Mouse (Mus musculus) spleen, postnatal 14 days (tissue): ENCODE measurements around the gene Gm44511.
"Not testable (repeated sequence)": the region's sequence is repeated elsewhere in the genome, so short reads cannot be mapped to it uniquely, and the experiment has no call there.

ENCODE experiments used
- DNase-seq, 2 experiments: peaks; one replicate each; pipeline ENCODE4 v3.0.0; 2021 to 2022; ENCODE audit warnings: low spot score in 2 of 2

The Gm44511 gene

DNA sequence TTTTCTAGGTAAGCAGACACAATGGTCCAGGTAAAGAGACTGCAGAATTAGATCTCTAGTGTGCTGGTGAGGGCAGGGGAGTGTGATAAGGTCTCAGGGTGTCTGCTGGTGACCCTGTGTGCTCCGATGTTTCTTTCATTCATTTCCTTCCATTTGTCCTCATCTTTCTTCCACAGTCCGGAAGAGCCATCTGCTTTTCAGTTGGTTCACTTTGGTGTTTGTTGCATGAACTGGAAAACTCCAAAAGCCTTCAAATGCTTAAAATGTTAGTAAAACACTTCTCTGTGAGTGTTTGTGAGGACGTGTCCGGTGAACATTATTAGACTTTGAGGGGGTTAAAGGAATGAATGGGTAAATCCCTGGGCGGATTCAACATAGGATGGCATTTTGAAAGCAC lies 65.0 kb downstream of the Gm44511 start:
- DNase-seq: no peak

DNA sequence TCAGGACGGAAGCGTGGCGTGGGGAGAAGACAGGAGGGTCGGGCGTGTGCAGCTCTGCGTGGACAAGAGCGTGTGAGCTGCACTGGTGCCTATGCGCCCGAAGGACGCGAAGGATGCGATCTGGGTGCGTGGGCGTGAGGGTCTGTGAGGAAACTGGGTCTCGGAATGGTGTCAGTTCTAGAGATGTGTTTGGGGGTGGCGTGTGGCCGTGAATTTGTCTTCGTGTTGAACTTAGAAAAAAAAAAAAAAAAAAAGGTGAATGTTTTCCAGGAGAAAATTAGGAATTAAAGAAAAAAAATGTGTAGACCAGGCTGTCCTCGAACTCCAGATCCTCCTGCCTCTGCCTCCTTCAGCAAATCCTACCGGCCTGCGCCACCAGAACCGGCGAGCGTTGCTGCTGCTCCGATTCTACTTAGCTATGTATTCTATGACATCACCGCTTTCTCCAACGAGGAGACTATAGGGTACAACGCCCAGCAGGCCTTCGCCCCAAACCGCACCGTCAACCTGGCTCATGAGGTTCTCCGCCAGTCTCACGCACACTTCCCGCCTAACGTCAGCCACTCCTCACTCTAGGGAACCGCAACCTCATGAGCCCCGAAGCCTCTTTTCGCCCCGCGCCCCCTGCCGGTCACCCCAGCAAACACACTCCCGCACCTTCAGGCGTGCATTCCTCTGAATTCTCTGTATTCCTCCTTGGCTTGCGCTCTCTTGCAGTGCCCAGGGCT lies 65.5 kb downstream of the Gm44511 start:
- DNase-seq: peak; percentile 73 to 75

DNA sequence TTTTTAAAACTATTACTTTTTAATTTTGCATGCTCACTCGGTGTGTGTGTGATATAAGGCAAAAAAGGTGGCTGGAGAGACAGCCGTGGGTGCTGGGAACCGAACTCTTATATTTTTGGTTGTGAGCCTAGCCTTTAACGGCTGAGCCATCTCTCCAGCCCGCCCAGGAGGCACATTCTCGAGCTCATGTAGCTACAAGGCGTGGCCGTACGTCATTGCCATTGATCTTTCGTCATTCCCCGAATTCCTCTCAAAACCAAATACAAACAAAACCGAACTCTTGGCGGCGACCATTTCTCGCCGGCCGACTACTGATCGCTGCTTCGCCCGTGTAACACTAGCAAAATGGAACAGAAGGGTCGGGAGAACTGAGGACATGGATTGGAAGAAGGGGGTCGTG lies 66.1 kb downstream of the Gm44511 start:
- DNase-seq: peak; percentile 80 to 87

DNA sequence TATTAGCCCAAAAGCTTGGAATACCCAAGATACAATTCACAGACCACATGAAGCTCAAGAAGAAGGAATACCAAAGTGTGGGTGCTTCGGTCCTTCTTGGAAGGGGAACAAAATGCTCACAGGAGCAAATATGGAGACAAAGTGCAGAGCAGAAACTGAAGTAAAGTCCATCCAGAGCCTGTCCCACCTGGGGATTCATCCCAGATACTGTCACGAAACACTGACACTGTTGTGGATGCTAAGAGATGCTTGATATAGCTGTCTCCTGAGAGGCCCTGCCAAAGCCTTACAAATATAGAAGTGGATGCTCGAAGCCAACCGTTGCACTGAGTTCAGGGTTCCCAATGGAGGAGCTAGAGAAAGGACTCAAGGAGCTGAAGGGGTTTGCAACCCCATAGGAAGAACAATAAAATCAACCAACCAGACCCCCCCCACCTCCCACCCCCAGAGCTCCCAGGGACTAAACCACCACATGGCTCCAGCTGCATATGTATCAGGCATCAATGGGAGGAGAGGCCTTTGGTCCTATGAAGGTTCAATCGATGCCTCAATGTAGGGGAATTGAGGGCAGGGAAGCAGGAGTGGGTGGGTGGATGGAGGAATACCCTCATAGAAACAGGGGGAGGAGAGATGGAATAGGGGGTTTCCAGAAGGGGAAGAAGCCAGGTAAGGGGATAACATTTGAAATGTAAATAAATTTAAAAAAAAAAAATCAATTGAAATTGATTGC lies 66.7 kb downstream of the Gm44511 start:
- DNase-seq: no peak

DNA sequence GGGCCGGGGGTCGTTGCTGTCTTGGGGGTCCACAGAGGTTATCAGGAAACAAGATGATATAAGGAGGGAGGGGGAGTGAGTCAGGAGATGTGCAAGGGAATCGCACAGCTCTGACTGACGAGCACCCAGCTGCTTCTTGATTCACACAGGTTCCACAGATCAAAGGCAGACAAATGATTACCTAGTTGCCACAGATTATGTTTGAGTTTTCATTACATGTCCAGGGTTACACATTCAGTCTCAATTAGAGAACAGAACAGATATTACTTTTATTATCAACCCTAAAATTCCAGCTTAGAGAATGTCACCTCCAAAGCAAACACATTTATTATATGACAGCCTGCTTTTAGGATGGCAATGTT lies 70.7 kb downstream of the Gm44511 start:
- not testable (repeated sequence) for DNase-seq

DNA sequence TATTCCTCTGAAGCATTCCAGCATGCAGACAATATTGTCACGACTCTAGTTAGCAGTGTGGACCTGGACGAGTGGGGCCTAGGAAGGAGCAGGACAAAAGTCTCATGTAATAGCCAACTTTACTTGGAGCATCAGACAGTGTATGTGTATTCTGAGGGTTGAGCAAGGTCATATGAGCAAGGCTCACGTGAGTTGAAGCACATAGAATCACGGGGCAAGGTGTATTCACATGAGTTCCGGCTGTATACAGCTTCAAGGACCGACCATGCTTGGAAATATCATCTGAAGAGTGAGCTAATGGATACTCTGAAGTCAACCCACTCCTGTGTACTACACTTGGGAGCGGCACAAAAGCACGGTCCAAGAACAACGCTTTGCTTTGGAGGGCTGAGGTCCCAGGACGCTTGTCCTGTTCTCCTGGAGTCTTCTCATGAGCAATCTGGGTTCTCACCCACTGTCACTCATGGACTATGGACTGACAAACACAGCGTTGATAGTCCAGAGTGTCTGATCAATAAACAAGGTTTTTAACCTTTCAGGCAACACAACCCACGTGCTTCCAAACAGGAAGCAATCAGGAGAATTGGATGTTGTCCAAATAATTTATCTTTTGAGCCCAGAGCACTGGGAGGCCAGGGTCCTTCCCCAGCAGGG lies 71.2 kb downstream of the Gm44511 start:
- not testable (repeated sequence) for DNase-seq

DNA sequence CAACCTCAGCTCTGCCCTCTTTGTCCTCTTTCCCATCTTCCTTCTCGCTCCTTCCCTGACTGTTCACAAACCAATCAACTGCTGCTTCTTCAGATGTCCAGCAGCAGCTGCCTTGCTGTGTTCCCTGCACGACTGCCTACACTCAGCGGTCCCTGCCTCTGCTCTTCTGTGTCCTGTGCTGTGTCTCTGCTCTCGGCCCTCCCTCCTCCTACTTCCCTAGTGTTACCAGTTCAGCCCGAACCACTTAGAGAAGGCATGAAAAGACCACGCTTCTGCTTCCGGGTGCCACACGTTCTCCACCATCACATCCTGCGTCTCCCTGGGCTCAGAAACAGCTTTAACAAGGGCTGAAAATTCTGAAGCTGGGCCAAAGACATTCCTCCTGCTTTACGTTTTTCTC lies 71.8 kb downstream of the Gm44511 start:
- DNase-seq: not testable (repeated sequence)

DNA sequence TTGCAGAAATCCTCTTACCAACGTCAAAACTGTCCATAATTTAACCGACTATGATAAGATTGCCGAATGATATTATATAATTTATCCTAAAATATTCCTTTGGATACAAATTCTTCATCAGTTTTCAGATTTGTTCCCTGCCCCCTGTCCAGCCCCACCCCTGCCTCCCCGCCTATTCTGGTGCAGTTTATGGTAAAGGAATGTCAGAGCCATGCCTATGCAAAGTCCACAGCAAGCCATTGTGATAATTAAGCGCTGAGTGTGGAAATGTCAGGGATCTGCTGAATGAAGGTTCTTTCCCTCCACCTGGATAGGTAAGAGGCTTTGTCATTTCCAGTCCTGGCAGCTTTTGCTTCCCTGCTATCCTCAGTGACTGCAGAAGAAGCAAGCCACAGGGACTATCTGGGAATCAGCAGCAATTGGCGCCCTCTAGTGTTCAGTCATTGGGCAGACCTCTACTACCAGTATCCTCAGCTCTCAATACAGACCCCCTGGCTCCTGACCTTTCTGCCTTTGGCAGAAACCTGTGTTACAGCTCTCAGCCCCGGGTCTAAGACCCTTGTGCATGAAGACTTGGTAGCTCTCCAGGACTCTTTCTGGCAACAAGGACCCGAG lies 72.4 kb downstream of the Gm44511 start:
- DNase-seq: peak; percentile 23 to 62

DNA sequence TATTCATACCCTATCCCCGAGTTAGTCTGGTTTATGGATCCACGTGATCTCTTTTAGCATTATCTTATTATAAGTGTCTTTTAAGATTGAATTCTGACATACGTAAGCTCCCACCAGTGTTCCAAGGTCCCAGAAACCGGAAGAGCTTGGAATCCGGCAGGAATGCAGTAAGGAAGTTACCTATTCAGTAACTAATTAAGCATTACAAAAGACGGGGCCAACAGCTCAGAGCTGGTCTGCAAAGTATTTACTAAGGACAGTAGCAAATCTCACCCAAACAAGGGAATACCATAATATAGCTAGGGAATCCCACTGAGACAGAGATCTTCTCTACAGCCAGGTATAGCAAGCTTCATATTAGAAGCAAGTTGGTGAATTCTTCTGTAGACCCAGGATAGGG lies 79.1 kb downstream of the Gm44511 start:
- not testable (repeated sequence) for DNase-seq

DNA sequence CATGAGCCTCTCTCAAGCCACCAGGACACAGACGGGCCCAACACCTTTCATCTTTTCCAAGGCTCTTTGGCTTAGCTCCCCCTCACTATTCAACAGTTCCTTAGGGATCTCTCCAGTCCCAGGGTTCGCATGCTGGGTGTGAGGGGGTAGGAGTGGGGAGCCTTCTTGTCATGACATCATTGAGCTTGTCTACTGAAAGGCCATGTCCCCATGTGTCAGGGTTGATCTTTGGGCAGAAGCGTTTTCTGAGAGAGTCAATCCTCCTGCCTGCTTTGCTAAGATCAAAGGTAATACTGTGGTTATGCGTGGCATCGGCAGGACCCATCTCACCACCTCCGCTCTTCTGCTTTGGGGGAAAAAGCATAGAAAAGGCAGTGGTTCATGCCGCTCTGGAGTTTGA lies 88.7 kb downstream of the Gm44511 start:
- DNase-seq: no peak

DNA sequence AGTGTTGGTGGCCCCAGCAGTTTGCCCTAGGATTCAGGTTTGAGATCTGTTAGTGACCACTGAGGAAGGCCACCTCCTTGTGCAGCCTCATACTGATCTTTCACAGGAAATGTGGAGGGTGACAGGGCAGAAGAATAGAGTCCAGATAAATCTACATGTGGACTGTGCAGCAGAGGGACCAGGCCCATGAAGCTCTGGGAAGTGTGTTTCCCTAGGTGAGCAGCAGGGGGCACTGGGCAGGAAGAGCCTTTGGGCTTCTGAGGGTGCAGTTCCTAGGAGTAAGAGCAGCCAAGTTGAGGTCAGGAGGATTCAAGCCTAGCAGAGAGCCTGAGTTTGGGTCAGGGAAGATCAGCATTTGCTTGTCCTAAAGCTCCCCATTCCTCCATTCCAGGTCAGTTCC lies 90.0 kb downstream of the Gm44511 start:
- peak in 1 of 2 experiments; percentile 28 for DNase-seq

DNA sequence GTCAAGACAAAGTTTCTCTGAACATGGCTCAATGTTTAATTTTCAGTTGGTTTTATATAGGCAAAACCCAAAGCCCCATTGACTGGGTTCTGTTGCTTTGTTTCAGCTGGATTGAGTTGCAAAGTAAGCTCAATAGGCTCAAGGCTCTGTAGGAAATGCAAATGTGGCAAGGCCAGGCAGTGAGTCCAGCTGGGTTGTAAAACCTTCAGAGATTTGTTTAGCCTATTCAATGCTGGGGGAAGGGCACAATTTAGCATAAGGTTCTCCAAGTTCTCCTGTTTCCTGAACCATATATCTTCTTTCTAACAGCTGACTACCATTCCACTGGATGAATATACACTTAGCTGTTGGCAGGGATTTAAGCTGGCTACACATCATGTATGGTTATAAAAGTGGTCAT lies 91.2 kb downstream of the Gm44511 start:
- DNase-seq: no peak

DNA sequence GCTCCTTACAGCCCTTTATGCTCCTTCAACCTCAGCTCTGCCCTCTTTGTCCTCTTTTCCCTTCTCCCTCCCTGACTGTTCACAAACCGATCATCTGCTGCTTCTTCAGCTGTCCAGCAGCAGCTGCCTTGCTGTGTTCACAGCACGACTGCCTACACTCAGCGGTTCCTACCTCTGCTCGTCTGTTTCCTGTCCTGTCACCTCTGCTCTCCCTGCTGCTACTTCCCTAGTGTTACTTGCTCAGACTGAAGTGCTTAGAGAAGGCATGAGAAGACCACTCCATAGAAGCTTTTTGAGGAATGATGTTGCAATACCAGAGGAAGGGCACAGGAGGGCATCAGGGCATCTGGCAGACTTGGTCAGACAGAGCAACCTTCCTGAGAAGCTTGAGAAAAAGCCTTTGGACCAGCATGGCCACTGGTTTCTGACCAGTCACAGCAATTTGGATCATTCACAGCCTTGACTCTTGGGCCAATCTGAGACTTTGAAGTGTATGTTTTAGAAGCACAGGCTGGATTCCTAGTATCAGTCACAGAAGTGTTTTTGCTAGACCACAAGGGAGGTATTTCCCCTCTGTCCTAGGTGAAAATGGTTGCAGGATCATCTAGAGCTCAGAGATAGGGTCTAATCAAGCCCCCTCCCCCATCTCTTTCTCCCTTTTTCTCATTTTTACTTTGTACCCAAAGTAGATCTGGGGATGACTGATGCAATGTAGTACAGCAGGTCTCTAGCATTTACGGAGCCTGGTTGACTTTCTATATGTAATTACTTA lies 92.0 kb downstream of the Gm44511 start:
- no peak for DNase-seq

DNA sequence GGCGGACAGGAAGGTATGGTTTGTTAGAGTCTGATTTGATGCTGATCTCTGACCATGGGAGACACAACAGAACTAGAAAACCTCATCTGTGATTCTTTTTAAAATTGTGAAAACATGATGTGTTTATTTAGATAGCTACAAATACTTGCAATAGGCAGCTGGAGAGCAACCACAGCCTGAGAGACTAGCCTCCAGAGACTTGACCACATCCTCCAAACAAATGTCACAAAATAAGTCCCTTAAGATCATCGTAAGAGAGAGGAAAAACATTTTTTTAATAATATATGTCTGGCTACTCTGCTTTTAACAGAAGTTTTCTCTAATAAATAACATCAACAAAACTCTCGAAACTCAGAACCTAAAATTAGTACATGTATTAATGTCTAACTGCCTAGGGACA lies 94.1 kb downstream of the Gm44511 start:
- no peak for DNase-seq
